Mouse (Mus musculus) stomach, embryonic 15.5 days (tissue): ENCODE measurements around the gene Pzp. TPM values are rescaled to one million over a fixed set of nuclear protein-coding genes. Genes with fewer than 3 reads are reported as not detected.

Experiments used
- ATAC-seq: fragments of 200-750 bp; cut with Nextera tagmentation; 2 replicates; pipeline ENCODE4 v1.8.0; 2017; ENCODE audit warnings: low read depth, moderate number of reproducible peaks, moderate TSS enrichment; ENCODE audit not compliant: insufficient read depth, low FRiP score
- H3K27ac ChIP-seq: fragments of 300-500 bp; sonication (generic); 2 replicates; pipeline ENCODE4 v1.5.1; 2015; ENCODE audit warnings: mild to moderate bottlenecking, inconsistent platforms
- H3K27me3 ChIP-seq: fragments of 300-500 bp; sonication (generic); replicated peaks from 2 replicates; pipeline ENCODE4 v1.6.1; 2015; ENCODE audit warnings: inconsistent platforms
- H3K36me3 ChIP-seq: fragments of 300-500 bp; sonication (generic); 2 replicates; pipeline ENCODE4 v1.6.1; 2015; ENCODE audit warnings: inconsistent platforms
- H3K4me1 ChIP-seq: fragments of 300-500 bp; sonication (generic); 2 replicates; pipeline ENCODE4 v1.6.1; 2015; ENCODE audit warnings: inconsistent platforms
- H3K4me2 ChIP-seq: fragments of 300-500 bp; sonication (generic); 2 replicates; pipeline ENCODE4 v1.6.1; 2015; ENCODE audit warnings: mild to moderate bottlenecking, inconsistent platforms
- H3K4me3 ChIP-seq: fragments of 300-500 bp; sonication (generic); replicated peaks from 2 replicates; pipeline ENCODE4 v1.5.1; 2015; ENCODE audit warnings: inconsistent platforms
- H3K9ac ChIP-seq: fragments of 300-500 bp; sonication (generic); 2 replicates; pipeline ENCODE4 v1.6.1; 2015; ENCODE audit warnings: inconsistent platforms
- H3K9me3 ChIP-seq: fragments of 300-500 bp; sonication (generic); 2 replicates; pipeline ENCODE4 v1.6.1; 2016; ENCODE audit warnings: inconsistent platforms
- WGBS: fragments of 180-500 bp; shearing (Covaris S2); methylation state at CpG from one replicate; pipeline ENCODE4 v1.1.7; 2015; 5-methylcytosine and 5-hydroxymethylcytosine counted together
- polyA plus RNA-seq: library from polyadenylated mRNA; unstranded; fragments of >200 nt; fragmentation: Nextera tagmentation; extraction: Ambion mirVana; gene quantifications from 2 replicates; pipeline ENCODE4 v1.2.1, GENCODE M21; 2015

Pzp gene
- polyA plus RNA-seq, 1 experiment from 2014 or later: 10.6 TPM

- H3K4me1 ChIP-seq: no peaks in the 10 kb centered on the region
- no peaks in the 10 kb centered on the region for H3K36me3 ChIP-seq
- no peak overlapping the region for H3K27ac ChIP-seq
- H3K27me3 ChIP-seq: no peaks in the 10 kb centered on the region
- 78% methylated on average over 6 of the region's 6 CpGs for WGBS
- H3K4me2 ChIP-seq: no peak overlapping the region
- no peak for ATAC-seq
- H3K9me3 ChIP-seq: no peaks in the 10 kb centered on the region
- H3K4me3 ChIP-seq: no peak overlapping the region
- H3K9ac ChIP-seq: no peak overlapping the region
These were observed 52.4 kb downstream of the Pzp start for GRCm38 (mm10) chr6:128474112-128474511.

DNA sequence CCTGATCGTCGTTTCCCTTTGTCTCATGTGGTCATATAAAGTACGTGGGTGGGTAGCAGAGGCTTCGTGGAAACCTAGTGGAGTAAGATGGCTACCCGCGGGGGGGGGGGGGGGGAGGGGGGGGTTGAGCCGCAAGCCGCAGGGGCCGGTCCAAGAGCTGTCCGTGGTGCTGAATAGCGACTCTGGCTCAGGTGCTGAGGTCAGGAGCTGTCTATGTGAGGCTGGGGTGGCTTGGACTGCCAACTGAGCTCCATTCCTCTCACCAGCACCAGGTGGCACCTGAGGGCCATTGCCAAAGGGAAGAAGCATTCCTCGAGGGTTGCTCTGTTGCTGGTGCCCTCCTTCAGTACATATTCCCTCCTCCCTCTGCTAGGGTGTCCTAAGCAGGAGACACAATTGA is 57.1 kb downstream of the Pzp start:
- no peak for ATAC-seq
- H3K4me3 ChIP-seq: no peak overlapping the region

GRCm38 (mm10) chr6:128467298-128467697 is 59.2 kb downstream of the Pzp start:
- Histone ChIP-seq H3K4me2 (no peak overlapping the region), H3K9ac (no peak overlapping the region), H3K27ac (no peak overlapping the region), H3K4me1 (no peaks in the 10 kb centered on the region), H3K9me3 (no peaks in the 10 kb centered on the region), H3K36me3 (no peaks in the 10 kb centered on the region), H3K4me3 (no peak overlapping the region), H3K27me3 (no peaks in the 10 kb centered on the region)
- 51% methylated on average over 2 of the region's 2 CpGs for WGBS
- ATAC-seq: no peak

More for the DNA sequence above, 57.1 kb downstream of the Pzp start:
- H3K9me3 ChIP-seq: no peaks in the 10 kb centered on the region
- no peaks in the 10 kb centered on the region for H3K27me3 ChIP-seq
- no peaks in the 10 kb centered on the region for H3K4me1 ChIP-seq
- no peak overlapping the region for H3K4me2 ChIP-seq
- WGBS: 8% methylated on average over 12 of the region's 12 CpGs
- H3K27ac ChIP-seq: no peak overlapping the region
- no peak overlapping the region for H3K9ac ChIP-seq
- no peaks in the 10 kb centered on the region for H3K36me3 ChIP-seq

DNA sequence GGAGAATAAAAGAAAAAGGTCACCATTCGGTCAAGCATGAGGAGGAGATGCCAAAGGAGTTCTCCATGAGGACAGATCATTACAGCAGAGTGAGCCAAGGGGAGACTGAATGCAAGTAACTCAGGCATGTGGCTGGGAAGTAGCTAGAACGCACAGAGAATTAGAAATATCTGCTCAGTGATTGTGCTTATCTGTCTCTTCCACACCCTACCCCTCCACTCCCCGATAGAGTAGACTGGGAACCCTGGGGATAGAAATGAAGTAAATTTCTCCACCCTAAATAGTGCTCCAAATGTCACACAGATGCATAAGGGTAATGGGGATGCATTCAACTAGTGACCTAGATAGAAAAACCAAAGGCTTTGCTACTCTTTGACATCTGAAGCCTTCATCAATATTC is 60.0 kb downstream of the Pzp start:
- H3K9me3 ChIP-seq: no peaks in the 10 kb centered on the region
- no peak overlapping the region for H3K27ac ChIP-seq
- H3K4me3 ChIP-seq: no peak overlapping the region
- H3K36me3 ChIP-seq: no peaks in the 10 kb centered on the region
- H3K4me2 ChIP-seq: no peak overlapping the region
- 64% methylated on average over 3 of the region's 3 CpGs for WGBS
- ATAC-seq: no peak
- no peak overlapping the region for H3K9ac ChIP-seq
- H3K4me1 ChIP-seq: no peaks in the 10 kb centered on the region
- no peaks in the 10 kb centered on the region for H3K27me3 ChIP-seq

DNA sequence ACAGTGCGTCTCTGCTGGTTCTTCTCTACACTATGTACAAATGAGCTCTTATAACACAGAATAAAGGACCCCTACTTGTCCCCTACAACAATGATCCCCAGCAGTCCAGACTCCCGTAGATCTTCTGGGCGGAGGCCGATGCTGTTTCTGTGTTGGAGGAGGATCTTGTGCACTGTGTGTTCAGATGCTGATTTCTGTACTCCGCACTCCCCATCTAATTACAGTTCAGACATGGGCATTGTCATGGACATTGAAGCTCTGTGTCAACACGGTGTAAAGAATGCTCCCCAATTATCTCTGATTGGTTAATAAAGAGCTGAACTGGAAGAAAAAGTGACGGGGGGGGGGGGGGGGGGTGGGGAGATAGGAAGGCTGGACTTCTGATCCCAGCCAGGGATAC is 60.5 kb downstream of the Pzp start:
- Histone ChIP-seq H3K36me3 (no peaks in the 10 kb centered on the region), H3K9ac (no peak overlapping the region), H3K27ac (no peak overlapping the region), H3K4me2 (no peak overlapping the region), H3K4me3 (no peak overlapping the region), H3K4me1 (no peaks in the 10 kb centered on the region), H3K27me3 (no peaks in the 10 kb centered on the region), H3K9me3 (no peaks in the 10 kb centered on the region)
- WGBS: 38% methylated on average over 7 of the region's 7 CpGs
- no peak for ATAC-seq

- no peak overlapping the region for H3K4me3 ChIP-seq
- H3K27me3 ChIP-seq: no peaks in the 10 kb centered on the region
These were observed 61.5 kb downstream of the Pzp start for GRCm38 (mm10) chr6:128464996-128465395.

DNA sequence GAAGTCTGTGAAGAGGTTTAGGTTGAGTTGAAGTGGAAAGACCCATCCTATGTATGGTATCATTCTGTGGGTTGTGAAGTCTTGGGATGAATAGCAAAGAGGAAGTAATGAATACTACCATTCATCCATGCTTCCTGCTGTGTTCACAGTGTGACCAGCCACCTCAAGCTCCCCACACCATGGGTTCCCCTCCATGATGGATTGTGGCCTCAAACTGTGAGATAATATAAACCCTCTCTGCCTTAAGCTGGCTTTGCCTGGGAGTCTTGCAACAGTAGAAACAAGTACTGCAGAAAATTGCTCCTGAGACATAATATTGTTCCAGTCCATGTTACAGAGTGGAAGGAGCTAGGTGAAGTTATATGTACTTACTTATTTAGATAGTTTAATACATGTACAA is 64.9 kb downstream of the Pzp start:
- Histone ChIP-seq H3K9me3 (no peaks in the 10 kb centered on the region), H3K9ac (no peak overlapping the region), H3K27ac (no peak overlapping the region), H3K4me2 (no peak overlapping the region), H3K36me3 (no peaks in the 10 kb centered on the region), H3K4me1 (no peaks in the 10 kb centered on the region), H3K27me3 (no peaks in the 10 kb centered on the region), H3K4me3 (no peak overlapping the region)
- ATAC-seq: no peak

More at GRCm38 (mm10) chr6:128464996-128465395, 61.5 kb downstream of the Pzp start:
- no peaks in the 10 kb centered on the region for H3K4me1 ChIP-seq
- no peaks in the 10 kb centered on the region for H3K36me3 ChIP-seq
- no peak overlapping the region for H3K4me2 ChIP-seq
- no peak overlapping the region for H3K9ac ChIP-seq
- H3K9me3 ChIP-seq: no peaks in the 10 kb centered on the region
- no peak for ATAC-seq
- WGBS: 80% methylated on average over 4 of the region's 4 CpGs
- H3K27ac ChIP-seq: no peak overlapping the region

GRCm38 (mm10) chr6:128460729-128461503 is 65.6 kb downstream of the Pzp start:
- ATAC-seq: no peak
- H3K27me3 ChIP-seq: no peaks in the 10 kb centered on the region
- H3K9ac ChIP-seq: no peak overlapping the region
- WGBS: 83% methylated on average over 14 of the region's 14 CpGs
- H3K9me3 ChIP-seq: no peaks in the 10 kb centered on the region
- H3K4me1 ChIP-seq: no peaks in the 10 kb centered on the region
- H3K4me2 ChIP-seq: no peak overlapping the region
- no peaks in the 10 kb centered on the region for H3K36me3 ChIP-seq
- no peak overlapping the region for H3K27ac ChIP-seq
- no peak overlapping the region for H3K4me3 ChIP-seq

GRCm38 (mm10) chr6:128460321-128460720 is 66.2 kb downstream of the Pzp start:
- ATAC-seq: no peak
- 50% methylated on average over 2 of the region's 2 CpGs for WGBS
- H3K36me3 ChIP-seq: no peaks in the 10 kb centered on the region
- H3K4me2 ChIP-seq: no peak overlapping the region
- no peaks in the 10 kb centered on the region for H3K4me1 ChIP-seq
- no peaks in the 10 kb centered on the region for H3K9me3 ChIP-seq
- no peak overlapping the region for H3K27ac ChIP-seq
- no peak overlapping the region for H3K4me3 ChIP-seq
- H3K27me3 ChIP-seq: no peaks in the 10 kb centered on the region
- no peak overlapping the region for H3K9ac ChIP-seq

DNA sequence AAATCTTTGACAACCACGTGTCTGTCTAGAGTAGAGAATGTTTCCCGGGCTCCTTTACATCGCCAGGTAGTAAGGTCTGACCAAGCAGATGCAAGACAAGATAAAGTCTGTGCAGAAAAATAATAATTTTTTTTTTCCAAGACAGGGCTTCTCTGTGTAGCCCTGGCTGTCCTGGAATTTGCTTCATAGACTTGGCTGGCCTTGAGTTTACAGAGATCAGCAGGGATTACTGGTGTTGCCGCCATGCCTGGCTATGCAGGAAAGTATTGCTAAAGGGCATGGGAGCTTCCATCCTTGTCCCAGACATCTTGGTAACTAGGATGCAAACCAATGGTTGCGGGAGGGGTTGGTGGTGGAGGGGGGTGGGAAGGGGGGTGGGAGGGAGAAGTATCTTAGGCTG is 69.3 kb downstream of the Pzp start:
- H3K4me2 ChIP-seq: no peak overlapping the region
- WGBS: 78% methylated on average over 5 of the region's 5 CpGs

GRCm38 (mm10) chr6:128455835-128456605 is 70.5 kb downstream of the Pzp start:
- WGBS: 62% methylated on average over 12 of the region's 12 CpGs
- Histone ChIP-seq H3K36me3 (no peaks in the 10 kb centered on the region), H3K4me2 (no peak overlapping the region), H3K9ac (no peak overlapping the region), H3K4me1 (no peaks in the 10 kb centered on the region), H3K27me3 (no peaks in the 10 kb centered on the region), H3K9me3 (no peaks in the 10 kb centered on the region), H3K27ac (no peak overlapping the region), H3K4me3 (no peak overlapping the region)
- ATAC-seq: no peak

More for the DNA sequence above, 69.3 kb downstream of the Pzp start:
- Histone ChIP-seq H3K9ac (no peak overlapping the region), H3K4me1 (no peaks in the 10 kb centered on the region), H3K27me3 (no peaks in the 10 kb centered on the region), H3K27ac (no peak overlapping the region), H3K36me3 (no peaks in the 10 kb centered on the region), H3K9me3 (no peaks in the 10 kb centered on the region), H3K4me3 (no peak overlapping the region)
- no peak for ATAC-seq

DNA sequence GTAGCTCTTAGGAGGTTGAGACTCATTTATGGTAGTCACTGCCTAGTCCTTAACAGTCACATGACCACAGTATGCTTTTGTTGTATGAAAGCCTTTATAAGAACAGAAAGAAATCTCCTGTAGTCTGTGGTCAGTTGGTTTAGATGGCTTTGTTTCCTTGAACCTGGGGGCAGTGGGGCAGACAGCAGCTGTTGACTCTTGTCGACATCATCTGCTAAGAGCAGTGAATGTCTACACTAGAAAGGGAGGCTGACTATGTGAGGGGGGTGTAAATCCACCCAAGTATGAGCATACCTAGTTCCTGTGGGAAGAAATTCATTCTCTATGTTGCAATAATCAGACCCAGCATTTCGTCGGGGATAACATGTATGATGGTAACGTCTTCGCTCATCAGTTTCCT is 79.5 kb downstream of the Pzp start:
- WGBS: 95% methylated on average over 5 of the region's 5 CpGs
- Histone ChIP-seq H3K27ac (no peak overlapping the region), H3K4me1 (0 out of 2 replicates have a peak, but pooled peaks cover 4% of the 10 kb centered on the region), H3K9me3 (no peaks in the 10 kb centered on the region), H3K27me3 (no peaks in the 10 kb centered on the region), H3K36me3 (no peaks in the 10 kb centered on the region), H3K4me2 (no peak overlapping the region), H3K4me3 (no peak overlapping the region), H3K9ac (no peak overlapping the region)
- no peak for ATAC-seq
